Mouse (Mus musculus): ENCODE data around the gene Scn11a.

Gene Scn11a

DNA sequence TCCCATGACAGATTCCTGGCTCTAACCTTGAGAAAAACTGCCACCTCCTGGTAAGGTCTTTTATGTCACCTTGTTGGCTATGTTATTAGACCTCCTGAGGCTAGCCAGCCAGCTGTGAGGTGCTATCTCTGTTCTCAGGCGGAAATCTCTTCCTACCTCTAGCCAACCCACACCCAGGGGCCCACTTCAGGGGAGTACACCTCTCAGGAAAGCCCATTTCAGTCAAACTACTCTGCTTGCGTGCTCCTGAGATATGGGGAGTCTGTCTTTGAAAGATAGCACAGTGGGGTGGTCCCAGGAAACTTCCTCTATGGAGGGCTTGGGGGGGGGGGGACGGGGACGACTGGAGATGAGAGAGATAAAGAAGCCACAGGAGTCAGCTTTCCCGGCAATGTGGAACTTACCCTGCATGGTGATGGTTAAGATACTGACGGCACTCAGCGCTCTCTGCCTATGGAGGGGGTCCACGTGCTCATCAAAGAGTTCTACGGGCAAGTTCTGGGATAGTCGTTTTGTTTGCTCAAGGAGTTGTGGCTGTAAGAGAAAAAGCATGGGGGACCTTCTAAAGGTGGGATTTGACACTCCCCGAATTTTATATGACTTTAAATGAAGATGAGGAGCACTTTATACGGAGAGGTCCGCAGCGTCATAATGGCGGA lies 29.9 kb downstream of the Scn11a start:
- DNase-seq (ENCODE audit: low read depth), result no peak

DNA sequence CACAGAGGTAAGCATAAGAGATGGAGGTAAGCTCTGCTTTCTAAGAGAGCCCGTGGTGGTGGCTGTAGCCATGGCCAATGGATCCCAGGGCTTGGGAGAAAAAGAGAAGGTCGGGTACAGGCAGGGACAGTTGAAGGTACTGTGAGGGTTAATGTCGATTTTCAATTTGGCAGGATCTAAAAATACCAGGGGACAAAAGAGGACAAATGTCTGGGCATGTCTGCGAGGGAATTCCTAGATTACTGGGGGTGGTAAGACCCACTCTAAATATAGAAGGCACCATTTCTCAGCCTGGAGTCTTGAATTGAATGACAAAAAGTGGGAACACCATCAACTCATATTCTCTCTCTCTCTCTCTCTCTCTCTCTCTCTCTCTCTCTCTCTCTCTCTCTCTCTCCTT lies 30.8 kb downstream of the Scn11a start:
- DNase-seq (ENCODE audit: low read depth), result no peak

DNA sequence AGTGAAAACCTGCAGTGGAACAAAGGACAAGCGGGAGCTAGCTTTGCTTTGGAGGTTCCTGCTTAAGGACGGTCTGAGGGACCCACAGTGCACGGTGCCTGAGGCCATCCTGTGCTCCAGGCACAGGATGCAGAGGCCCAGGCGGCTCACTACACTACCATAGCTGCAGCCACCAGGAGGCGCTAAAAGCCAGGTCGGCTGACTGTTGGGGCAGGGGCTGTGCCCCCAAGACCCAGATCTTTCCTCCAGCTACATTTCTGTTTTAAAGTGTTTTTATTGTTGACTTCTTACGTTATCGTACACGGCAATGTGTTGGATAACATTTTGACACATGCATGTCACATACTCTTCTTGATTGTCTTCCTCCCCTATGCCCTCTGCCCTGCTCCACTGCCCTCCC lies 32.8 kb downstream of the Scn11a start:
- DNase-seq (ENCODE audit: low read depth), result peak; percentile 56

DNA sequence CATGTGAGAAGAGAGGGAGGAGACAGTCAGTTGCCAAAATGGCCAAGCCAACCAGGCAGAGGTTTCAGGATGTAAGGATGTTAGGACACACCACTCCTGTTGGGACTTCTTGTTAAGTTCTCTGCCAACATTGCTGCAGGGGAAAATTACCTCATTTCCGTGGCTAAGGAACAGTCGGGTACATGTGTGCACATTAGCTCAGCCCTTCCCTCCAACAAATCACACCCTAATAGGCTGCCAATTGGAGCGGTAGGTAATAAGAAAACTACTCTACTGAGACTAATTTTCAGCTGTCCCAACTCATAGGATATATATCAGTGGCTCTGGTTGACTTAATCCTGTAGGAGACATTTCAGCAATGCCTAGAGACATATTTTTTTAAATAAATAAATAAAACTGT lies 44.4 kb downstream of the Scn11a start:
- DNase-seq (ENCODE audit: low read depth), result no peak

DNA sequence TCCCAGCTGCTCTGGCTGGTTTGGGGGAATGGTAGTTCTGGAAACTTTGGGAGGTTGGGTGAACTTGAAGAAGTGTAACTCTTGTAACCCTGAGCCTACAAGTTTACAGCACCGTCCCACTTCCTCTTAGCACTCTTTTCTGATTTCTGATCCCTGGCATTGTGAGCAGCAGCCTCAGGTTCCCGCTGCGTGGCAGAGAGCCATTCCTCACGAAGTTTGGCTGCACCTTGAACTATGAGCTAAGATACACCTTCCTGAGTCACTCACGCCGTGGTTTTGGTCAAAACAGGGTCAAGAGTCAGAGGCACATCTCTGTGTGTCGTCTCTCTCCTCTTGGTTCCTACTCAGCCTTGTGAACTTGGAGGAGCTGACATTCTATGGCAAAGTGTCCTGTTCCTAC lies 48.6 kb downstream of the Scn11a start:
- no peak for DNase-seq (ENCODE audit: low read depth)

DNA sequence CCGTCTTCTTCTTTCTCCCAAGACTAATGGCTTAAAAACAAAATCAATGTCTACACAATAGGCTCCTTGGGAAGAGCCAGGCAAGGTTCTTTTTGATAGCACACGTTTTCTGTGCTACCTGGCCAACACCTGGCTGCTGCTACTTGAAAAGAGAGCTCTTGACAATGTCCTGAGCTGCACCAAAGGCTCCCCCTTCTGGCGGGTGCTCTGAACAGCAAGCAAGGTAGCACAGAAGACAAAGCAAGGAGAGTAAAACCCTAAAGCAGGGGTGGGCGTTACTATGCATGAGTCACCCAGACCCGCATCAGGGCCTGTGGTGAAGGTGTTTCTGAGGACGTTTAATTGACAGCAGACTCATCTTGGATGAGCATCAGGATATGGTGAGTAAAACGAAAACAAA lies 56.7 kb downstream of the Scn11a start:
- peak; percentile 78 for DNase-seq (ENCODE audit: low read depth)

DNA sequence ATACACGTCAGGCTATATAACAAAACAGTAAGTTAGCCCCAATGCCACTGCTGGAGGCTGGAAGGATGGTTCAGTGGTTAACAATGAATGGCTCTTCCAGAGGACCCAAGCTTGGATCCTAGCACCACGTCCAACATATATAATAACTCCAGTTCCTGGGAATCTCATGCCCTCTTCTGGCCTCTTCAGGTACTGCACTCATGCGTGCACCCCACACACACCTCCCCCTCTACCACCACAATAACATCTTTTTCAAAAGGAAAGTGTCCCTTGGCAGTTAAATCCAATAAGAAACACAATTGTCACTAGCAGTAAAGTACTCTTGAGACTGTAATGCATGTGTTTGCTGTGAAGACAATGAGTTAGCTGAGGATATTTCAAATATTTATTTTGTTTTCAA lies 65.0 kb downstream of the Scn11a start:
- DNase-seq (ENCODE audit: low read depth), result peak; percentile 17

DNA sequence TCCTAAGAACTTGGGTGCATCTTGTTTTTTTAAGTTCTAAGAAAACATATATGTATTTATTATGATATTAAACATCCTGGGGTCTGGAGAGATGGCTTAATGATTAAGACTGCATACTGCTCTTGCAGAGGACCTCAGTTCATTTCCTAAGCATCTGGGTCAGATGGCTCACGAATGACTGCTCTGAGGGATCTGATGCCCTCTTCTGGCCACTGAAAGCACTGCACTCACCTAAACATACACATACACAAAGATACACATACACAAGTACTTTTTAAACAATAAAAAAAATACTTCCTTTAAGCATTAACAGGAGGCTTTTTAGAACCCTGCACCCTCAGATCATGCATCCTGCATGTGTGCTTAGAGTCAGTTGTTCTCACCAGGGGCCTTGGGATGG lies 65.8 kb downstream of the Scn11a start:
- DNase-seq (ENCODE audit: low read depth), result peak; percentile 18

DNA sequence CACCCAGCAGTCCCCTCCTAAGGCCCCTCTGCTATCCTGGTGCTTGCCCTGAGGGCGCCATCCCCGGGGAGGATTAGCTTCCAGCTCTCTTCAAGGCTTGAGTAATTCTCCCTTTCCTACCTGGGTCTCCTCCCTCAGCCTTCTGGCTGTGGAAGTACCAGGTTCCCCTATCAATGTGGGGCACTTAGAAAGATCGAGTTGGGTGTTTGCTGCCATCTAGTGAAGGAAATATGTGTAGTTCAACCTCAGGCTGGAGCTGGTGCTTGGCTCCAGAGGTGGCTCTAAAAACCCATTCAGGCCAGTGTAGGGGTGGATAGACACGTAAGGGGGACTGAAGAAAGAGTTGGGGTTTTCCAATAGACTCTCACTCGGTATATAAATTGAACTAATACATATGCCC lies 73.7 kb downstream of the Scn11a start:
- peak; percentile 74 for DNase-seq (ENCODE audit: low read depth)

DNA sequence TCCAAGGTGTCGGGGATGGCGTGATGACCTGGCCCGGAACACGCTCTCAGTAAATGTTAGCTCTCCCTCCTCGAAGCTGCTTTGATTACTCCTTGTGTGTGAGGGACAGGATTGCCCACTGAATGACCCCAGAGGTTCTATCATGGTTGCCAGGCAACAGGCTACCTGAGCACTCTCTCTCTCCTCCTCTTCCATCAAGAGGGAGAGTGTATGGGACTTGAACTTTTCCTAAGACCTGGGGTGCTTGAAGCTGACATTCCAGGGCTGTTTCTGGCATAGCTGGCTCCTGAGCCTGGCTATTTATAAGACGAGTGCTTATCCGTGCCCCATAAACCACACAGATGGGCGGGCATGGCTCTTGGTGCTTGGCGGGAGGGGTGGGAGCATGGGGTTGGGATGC lies 76.1 kb downstream of the Scn11a start:
- no peak for DNase-seq (ENCODE audit: low read depth)

DNA sequence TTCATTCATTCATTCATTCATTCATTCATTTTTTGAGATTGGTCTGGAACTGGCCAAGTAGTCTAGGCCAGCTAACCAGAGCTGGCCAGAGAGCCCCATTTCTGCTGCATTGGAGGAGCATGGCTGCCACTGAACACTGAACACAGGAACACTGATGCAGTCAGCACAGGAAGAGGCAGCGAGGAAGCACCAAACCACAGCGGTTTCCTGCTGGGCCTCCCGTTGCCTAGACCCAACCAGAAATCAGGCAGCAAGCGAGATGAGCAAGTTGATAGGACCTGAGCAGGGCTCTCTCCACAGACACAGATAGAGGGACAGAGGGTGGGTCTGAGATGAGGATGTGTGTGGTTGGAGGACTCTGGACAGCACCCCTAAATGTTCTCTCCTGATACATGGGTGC lies 81.4 kb downstream of the Scn11a start:
- peak; percentile 90 for DNase-seq (ENCODE audit: low read depth)

DNA sequence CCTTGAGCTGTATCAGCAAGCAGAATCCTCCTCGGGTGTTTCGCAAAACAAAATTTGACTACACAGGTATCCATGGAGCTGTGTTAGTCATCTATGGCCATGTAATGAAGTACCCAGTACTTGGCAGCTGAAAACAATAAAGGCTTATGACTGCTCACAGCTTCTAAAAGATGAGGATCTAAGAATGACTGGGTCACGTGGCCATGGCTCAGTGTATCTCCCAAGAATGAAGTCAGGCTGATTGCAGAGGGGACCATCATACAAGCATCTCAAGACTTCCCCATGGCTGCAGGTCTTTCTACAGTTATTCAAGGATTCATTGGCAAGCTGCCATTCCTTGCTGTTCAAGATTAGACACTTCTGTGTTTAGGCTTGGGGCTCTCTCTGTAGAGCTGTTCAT lies 81.9 kb downstream of the Scn11a start:
- no peak for DNase-seq (ENCODE audit: low read depth)

DNA sequence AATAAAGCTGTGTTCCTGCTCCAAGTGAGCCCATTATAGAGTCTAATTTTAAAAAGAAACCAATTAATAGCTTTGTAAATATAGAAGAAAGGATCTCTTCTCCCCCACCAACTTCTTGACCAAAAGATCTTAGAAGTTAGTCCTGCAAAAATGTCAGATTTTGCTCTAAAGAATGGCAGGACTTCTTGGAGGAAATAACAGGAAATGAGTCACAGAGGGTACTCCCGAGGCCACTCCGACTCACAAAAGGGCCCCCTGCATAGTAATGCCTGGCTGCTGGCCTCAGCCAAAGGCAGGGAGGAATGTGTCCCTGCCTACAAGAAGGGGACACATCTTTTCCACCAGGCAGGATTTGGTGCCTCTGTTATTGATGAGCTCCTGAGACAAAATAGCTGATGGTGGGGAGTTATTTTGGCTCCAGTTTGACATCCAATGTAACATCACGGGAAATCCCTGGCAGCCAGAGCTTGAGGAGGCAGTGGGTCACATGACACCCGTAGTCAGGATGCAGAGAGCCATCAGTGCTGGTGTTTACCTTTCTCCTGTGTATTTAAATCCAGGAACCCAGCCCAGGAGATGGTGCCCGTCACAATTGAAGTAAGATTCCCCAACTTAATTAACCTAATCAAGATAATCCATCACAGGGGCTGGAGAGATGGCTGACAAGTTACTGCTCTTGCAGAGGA lies 84.0 kb downstream of the Scn11a start:
- peak; percentile 28 for DNase-seq (ENCODE audit: low read depth)

DNA sequence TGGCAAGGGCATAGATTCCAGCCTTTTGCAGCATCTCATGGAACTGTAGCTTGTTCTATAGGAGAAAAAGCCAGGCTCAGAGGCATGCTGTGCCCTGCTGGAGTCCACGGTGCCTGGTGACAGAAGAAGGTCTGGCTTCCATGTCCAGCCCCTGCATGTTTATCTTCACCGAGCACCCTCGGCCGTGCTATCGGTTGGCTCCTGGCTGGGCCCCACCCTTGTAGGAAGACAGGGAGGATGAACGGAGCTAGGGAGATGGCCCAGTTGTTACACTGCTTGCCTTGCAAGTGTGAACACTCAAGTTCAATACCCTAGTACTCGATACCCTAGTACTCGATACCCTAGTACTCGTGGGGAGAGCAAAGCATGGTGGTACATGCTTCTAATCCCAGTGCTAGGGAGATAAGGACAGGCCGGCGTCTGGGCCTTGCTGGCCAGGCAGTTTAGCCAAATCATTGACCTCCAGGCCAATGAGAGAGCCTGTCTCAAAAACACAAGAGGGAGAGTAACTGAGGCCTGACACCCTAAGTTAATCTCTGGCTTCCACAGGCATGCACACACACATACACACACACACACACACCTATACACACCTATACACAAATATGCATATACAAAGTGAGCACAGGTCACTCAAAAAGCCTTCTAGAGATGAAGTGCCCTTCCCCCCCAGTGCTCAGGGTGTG lies 96.7 kb downstream of the Scn11a start:
- no peak for DNase-seq (ENCODE audit: low read depth)

DNA sequence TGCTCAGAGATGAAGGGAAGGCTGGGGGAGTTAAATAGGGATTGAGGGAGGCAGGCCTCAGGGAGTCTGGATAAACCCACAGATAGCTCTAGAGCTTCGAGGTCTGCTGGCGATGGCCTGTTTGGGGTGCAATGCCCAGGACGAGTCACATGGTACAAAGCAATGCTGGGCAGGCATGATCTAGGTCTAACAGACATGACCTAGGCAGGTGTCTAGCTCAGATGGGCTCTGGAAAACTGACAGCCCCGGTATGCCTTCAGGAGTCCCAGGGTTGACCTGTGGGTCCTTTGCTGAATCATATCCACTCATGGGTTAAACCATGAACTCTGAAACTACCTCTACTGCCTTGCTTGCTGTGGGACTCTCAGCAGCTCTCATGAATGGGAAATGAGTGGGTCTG lies 98.3 kb downstream of the Scn11a start:
- no peak for DNase-seq (ENCODE audit: low read depth)

DNA sequence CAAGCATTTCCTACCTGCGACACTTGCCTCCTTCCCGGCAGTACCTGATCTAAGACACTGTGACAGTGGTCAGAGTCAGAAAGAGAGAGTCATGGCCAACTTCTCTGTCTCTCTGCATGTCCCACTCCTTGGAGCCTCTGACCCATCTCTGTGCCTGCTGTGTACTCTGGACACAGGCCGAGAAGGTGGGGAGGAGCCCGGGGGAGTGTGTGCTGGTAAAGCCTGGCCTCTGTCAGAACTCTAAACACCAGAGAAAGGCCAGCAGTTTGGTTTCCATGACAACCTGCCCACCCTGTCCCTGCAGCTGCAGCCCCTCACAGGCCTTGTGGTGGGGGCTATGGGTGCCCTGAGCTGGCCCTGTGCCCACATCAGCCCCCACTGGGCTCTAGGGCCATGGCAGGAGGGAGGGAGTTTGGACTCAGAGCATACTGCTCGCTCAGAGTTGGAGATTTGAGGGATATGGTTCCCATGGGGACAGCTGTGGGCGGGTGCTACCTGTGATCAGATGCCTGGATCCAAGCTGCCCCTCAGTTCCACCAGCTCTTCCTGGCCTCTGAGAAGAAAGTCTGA lies 99.9 kb downstream of the Scn11a start:
- no peak for DNase-seq (ENCODE audit: low read depth)

DNA sequence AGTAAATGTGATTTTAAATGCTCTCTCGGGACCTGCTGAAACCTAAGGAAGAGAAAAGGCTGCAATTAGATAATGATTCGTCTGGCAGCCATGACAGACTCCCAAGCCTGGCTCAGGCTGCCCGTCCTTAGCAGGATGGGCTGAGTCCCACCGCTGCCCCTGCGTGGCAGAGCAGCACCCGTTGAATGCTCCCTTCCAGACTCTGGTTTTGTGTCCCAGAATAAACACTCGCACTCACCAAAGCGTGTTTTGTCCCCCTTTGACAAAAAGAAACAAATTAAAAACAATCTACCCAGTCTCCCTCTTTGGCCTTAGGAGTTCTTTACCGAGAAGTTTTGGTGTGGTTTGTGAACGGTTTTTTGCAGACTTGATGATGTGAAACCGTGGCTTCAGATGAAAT lies 106.0 kb downstream of the Scn11a start, which contains the start of gene Scn10a:
TSS of gene Scn10a (minus strand) at position 101 of the 400 bp plus-strand sequence.
- no peak for DNase-seq (ENCODE audit: low read depth)

DNA sequence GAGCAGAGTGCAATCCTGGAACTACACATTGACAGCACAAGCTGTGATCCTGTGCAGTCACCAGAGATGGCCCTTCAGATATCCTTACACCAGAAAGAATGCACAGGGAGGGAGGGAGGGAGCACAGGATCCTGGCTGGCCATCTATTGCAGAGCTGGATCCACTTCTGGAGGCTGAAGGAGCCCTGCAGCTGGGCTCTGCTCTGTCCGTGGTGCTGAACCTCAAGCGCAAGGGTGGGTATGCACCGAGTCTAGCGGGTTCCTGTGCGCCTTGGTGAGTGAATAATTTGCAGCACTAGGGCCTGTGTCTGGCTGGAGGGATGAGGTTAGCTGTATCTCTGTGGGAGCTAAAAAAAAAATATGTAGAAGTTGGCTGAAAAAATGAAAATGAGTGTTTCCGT lies 118.6 kb downstream of the Scn11a start:
- peak; percentile 27 for DNase-seq (ENCODE audit: low read depth)

Data from induced T-regulatory cell, adult 2 months (primary cell).